Mouse (Mus musculus) heart, postnatal 0 days (tissue): ENCODE measurements around the gene Tm4sf1.

Source experiments
- CTCF ChIP-seq: IDR thresholded peaks from 2 replicates; pipeline ENCODE4 v1.5.1; 2016; ENCODE audit warnings: antibody characterized with exemption, control low read depth, low read depth
- EP300 ChIP-seq: IDR thresholded peaks from 2 replicates; pipeline ENCODE4 v1.6.1; 2016; ENCODE audit warnings: antibody characterized with exemption, low read depth

GRCm38 (mm10) chr3:57253041-57253440 lies 48.7 kb downstream of the Tm4sf1 start:
- TF ChIP-seq CTCF: no peak
- no peak for TF ChIP-seq EP300
